Mouse (Mus musculus) ES-Bruce4 (cell line): ENCODE measurements around the gene Cabp4.

Source experiments
- CTCF ChIP-seq: IDR thresholded peaks from one replicate; pipeline ENCODE4 v1.8.1; 2011; ENCODE audit warnings: low read depth, low read length
- EP300 ChIP-seq: IDR thresholded peaks from 2 replicates; pipeline ENCODE4 v1.6.1; 2011; ENCODE audit warnings: low read depth, low read length; ENCODE audit not compliant: insufficient read depth
- POLR2A ChIP-seq: IDR thresholded peaks from one replicate; pipeline ENCODE4 v1.8.1; 2011; ENCODE audit warnings: low read length; ENCODE audit not compliant: insufficient read depth

- no peak for TF ChIP-seq POLR2A
- no peak for TF ChIP-seq EP300
- TF ChIP-seq CTCF, result no peak
These were observed 15.2 kb upstream of the Cabp4 start for GRCm38 (mm10) chr19:4159049-4159448.
